Mouse (Mus musculus): ENCODE measurements around the gene Lipm. TPM values are rescaled to one million over a fixed set of nuclear protein-coding genes. Genes with fewer than 3 reads are reported as not detected.

The Lipm gene
- polyA plus RNA-seq, 1 experiment from 2014 or later = not detected

DNA sequence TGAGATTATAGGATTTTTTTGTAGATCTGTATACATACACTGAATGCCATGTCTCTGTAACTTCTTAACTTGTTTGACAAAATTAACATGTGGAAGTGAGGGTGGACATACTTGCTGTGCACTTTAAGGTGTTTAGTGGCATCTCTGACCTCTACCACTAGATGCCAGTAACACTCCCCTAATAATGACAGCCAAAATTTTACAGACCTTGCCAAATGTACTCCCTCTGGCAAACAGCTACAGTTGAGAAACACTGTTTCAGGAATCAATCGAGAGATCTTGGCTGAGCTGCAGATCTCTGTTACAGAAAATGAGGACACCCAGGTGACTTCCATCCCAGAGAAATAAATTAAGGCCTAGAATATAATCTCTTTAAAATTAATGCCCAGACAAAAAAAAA lies 4.5 kb upstream of the Lipm start:
- no peak for DNase-seq (ENCODE audit: low spot score)
- H3K27ac ChIP-seq (ENCODE audit: low read depth, low read length) = no peak overlapping the region
- no peak overlapping the region for H3K4me2 ChIP-seq (ENCODE audit: low read length)
- H3K4me1 ChIP-seq (ENCODE audit: control insufficient read depth, insufficient read depth, low read length) = no peaks in the 10 kb centered on the region
- no peaks in the 10 kb centered on the region for H3K27me3 ChIP-seq (replicated peaks; ENCODE audit: control insufficient read depth, insufficient read depth, low read length)
- no peak overlapping the region for H3K4me3 ChIP-seq (ENCODE audit: low read depth, low read length)
- WGBS = 72% methylated on average over 1 of the region's 1 CpGs
- no peaks in the 10 kb centered on the region for H3K36me3 ChIP-seq (ENCODE audit: control insufficient read depth, insufficient read depth, low read length)
- H3K9ac ChIP-seq (ENCODE audit: low read length) = no peak overlapping the region
- no peaks in the 10 kb centered on the region for H3K9me3 ChIP-seq (replicated peaks; ENCODE audit: control insufficient read depth, low read length)
- ATAC-seq = no peak

DNA sequence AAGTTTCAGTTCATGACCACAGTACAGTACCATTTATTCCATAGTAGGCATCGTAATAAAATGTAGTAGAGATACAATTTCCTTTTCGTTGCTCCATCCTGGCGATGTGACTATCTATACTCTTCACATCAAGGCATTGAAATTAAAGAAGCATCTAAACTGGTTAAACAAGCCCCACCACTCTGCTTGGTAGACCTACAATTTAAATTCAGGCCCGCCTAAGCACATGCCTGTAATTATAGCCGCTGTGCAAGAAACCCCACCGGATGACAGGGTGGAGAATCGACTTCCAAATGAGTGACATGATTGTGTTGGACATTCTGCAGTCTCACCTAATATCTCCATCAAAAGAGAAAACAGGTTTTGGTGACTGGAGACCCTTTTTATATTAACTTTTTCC lies 1.2 kb downstream of the Lipm start:
- no peak overlapping the region for H3K4me3 ChIP-seq (ENCODE audit: low read depth, low read length)
- no peaks in the 10 kb centered on the region for H3K27me3 ChIP-seq (replicated peaks; ENCODE audit: control insufficient read depth, insufficient read depth, low read length)
- H3K4me2 ChIP-seq (ENCODE audit: low read length) = no peak overlapping the region
- no peaks in the 10 kb centered on the region for H3K36me3 ChIP-seq (ENCODE audit: control insufficient read depth, insufficient read depth, low read length)
- 86% methylated on average over 7 of the region's 7 CpGs for WGBS
- no peak for ATAC-seq
- H3K9me3 ChIP-seq (replicated peaks; ENCODE audit: control insufficient read depth, low read length) = no peaks in the 10 kb centered on the region
- H3K27ac ChIP-seq (ENCODE audit: low read depth, low read length) = no peak overlapping the region
- H3K9ac ChIP-seq (ENCODE audit: low read length) = no peak overlapping the region
- no peak for DNase-seq (ENCODE audit: low spot score)
- H3K4me1 ChIP-seq (ENCODE audit: control insufficient read depth, insufficient read depth, low read length) = no peaks in the 10 kb centered on the region

DNA sequence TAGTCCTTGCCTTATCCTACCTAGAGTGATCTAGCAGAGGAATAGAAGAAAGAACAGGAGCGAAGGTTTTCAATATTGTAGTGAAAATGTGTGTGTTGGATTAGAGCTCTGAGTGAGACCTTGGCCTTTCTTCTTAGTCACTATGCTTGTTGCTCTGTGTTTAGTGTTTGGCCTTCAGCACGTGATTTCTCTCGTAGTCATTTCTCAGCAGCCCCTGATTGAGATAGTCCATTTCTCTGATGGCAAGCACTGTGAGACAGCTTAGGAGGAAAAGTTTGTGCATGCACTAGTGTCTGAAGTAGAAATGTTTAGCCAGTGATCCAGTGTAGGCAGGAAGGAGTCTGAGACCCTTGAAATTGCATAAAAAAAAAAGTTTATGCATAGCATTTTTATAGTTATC lies 4.1 kb downstream of the Lipm start:
- Histone ChIP-seq H3K9me3 (replicated peaks; ENCODE audit: control insufficient read depth, low read length) (no peaks in the 10 kb centered on the region), H3K4me2 (ENCODE audit: low read length) (no peak overlapping the region), H3K36me3 (ENCODE audit: control insufficient read depth, insufficient read depth, low read length) (no peaks in the 10 kb centered on the region), H3K4me3 (ENCODE audit: low read depth, low read length) (no peak overlapping the region), H3K9ac (ENCODE audit: low read length) (no peak overlapping the region), H3K27ac (ENCODE audit: low read depth, low read length) (no peak overlapping the region), H3K27me3 (replicated peaks; ENCODE audit: control insufficient read depth, insufficient read depth, low read length) (no peaks in the 10 kb centered on the region), H3K4me1 (ENCODE audit: control insufficient read depth, insufficient read depth, low read length) (no peaks in the 10 kb centered on the region)
- 92% methylated on average over 3 of the region's 3 CpGs for WGBS
- ATAC-seq (no peak), DNase-seq (ENCODE audit: low spot score) (no peak)

DNA sequence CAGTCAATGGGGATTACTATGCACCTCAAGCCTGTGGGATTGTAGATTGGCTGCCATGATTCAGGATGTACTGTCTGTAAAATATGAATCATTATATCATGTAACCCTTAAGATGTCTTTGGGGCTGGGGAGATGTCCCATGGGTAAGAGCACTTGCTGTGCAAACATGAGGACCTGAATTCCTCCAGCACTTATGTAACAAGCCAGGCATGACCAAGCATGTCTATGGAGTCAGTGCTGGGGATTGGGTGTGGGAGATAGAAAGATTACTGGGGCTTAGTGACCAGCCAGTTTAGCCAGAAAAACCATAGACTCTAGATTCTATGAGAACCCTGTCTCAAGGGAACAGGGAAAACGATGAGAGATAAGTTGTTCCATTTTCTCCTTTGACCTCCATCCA lies 18.4 kb downstream of the Lipm start:
- no peak overlapping the region for H3K4me3 ChIP-seq (ENCODE audit: low read depth, low read length)
- H3K36me3 ChIP-seq (ENCODE audit: control insufficient read depth, insufficient read depth, low read length) = no peaks in the 10 kb centered on the region
- H3K9me3 ChIP-seq (replicated peaks; ENCODE audit: control insufficient read depth, low read length) = no peaks in the 10 kb centered on the region
- no peak overlapping the region for H3K27ac ChIP-seq (ENCODE audit: low read depth, low read length)
- H3K9ac ChIP-seq (ENCODE audit: low read length) = no peak overlapping the region
- H3K4me2 ChIP-seq (ENCODE audit: low read length) = no peak overlapping the region
- no peaks in the 10 kb centered on the region for H3K27me3 ChIP-seq (replicated peaks; ENCODE audit: control insufficient read depth, insufficient read depth, low read length)
- DNase-seq (ENCODE audit: low spot score) = no peak
- no peak for ATAC-seq
- 96% methylated on average over 1 of the region's 1 CpGs for WGBS
- no peaks in the 10 kb centered on the region for H3K4me1 ChIP-seq (ENCODE audit: control insufficient read depth, insufficient read depth, low read length)

DNA sequence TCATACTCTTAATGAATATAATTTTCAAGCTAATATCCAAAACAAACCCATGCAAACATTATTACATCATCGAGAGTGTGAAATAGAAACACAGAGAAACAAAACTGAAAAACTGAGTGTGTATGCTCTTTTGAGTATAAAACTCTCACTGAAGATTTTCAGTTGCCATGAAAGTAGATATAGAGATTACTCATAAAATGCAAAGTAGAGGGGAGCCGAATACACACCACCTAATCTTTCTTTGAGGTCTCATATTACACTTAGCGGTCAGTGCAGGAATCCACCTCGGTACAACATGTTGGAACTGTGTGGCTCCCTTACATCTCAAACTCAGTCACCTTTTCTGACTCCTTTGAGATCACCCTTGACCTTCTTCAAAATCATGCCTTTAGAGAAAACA lies 18.9 kb downstream of the Lipm start:
- WGBS = 87% methylated on average over 4 of the region's 4 CpGs
- ATAC-seq = no peak
- no peaks in the 10 kb centered on the region for H3K36me3 ChIP-seq (ENCODE audit: control insufficient read depth, insufficient read depth, low read length)

DNA sequence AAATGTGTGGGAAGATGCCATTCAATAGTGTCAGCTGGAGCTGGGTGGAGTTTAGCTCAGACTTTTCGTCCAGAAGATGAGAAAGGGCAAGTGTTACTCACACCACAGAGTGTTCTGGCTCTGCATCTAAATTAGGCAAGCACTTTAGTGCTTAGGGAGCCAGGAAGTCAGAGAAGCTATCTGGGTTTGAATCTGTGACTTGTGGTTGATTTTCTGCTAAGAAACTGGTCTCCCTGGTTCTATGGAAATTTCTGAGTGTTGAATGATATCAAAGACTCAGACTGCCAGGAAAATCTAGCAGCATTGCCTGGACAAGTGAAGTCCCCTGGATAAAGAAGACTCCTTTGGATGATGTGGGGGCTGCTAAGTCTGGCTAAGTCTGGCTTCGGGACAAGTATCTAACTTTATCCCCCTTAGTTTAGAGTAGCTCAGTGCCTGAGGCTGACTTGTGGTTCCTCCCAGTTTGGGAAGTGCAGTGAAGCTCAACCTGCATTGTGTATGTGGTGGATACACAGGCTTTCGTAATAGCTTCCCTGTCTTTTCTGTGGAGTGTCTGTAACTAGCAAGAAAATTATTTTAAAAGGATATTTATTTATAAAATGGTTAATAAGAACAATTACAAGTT lies 19.5 kb downstream of the Lipm start:
- no peaks in the 10 kb centered on the region for H3K36me3 ChIP-seq (ENCODE audit: control insufficient read depth, insufficient read depth, low read length)
- no peaks in the 10 kb centered on the region for H3K27me3 ChIP-seq (replicated peaks; ENCODE audit: control insufficient read depth, insufficient read depth, low read length)
- H3K27ac ChIP-seq (ENCODE audit: low read depth, low read length) = no peak overlapping the region
- ATAC-seq (no peak), DNase-seq (ENCODE audit: low spot score) (no peak)
- 75% methylated on average over 3 of the region's 3 CpGs for WGBS
- H3K9me3 ChIP-seq (replicated peaks; ENCODE audit: control insufficient read depth, low read length) = no peaks in the 10 kb centered on the region
- no peaks in the 10 kb centered on the region for H3K4me1 ChIP-seq (ENCODE audit: control insufficient read depth, insufficient read depth, low read length)
- H3K4me2 ChIP-seq (ENCODE audit: low read length) = no peak overlapping the region
- no peak overlapping the region for H3K4me3 ChIP-seq (ENCODE audit: low read depth, low read length)
- no peak overlapping the region for H3K9ac ChIP-seq (ENCODE audit: low read length)

More for the DNA sequence above, 18.9 kb downstream of the Lipm start:
- DNase-seq (ENCODE audit: low spot score) = no peak
- no peaks in the 10 kb centered on the region for H3K4me1 ChIP-seq (ENCODE audit: control insufficient read depth, insufficient read depth, low read length)
- H3K4me2 ChIP-seq (ENCODE audit: low read length) = no peak overlapping the region
- no peak overlapping the region for H3K4me3 ChIP-seq (ENCODE audit: low read depth, low read length)
- H3K27me3 ChIP-seq (replicated peaks; ENCODE audit: control insufficient read depth, insufficient read depth, low read length) = no peaks in the 10 kb centered on the region
- no peaks in the 10 kb centered on the region for H3K9me3 ChIP-seq (replicated peaks; ENCODE audit: control insufficient read depth, low read length)
- H3K9ac ChIP-seq (ENCODE audit: low read length) = no peak overlapping the region
- no peak overlapping the region for H3K27ac ChIP-seq (ENCODE audit: low read depth, low read length)

GRCm38 (mm10) chr19:34138720-34139430 lies 38.1 kb downstream of the Lipm start:
- H3K27me3 ChIP-seq (replicated peaks; ENCODE audit: control insufficient read depth, insufficient read depth, low read length) = no peaks in the 10 kb centered on the region
- H3K36me3 ChIP-seq (ENCODE audit: control insufficient read depth, insufficient read depth, low read length) = no peaks in the 10 kb centered on the region
- DNase-seq (ENCODE audit: low spot score) (no peak), ATAC-seq (no peak)
- H3K4me3 ChIP-seq (ENCODE audit: low read depth, low read length) = no peak overlapping the region
- H3K9ac ChIP-seq (ENCODE audit: low read length) = no peak overlapping the region
- no peak overlapping the region for H3K27ac ChIP-seq (ENCODE audit: low read depth, low read length)
- H3K9me3 ChIP-seq (replicated peaks; ENCODE audit: control insufficient read depth, low read length) = no peaks in the 10 kb centered on the region
- H3K4me1 ChIP-seq (ENCODE audit: control insufficient read depth, insufficient read depth, low read length) = no peaks in the 10 kb centered on the region
- no peak overlapping the region for H3K4me2 ChIP-seq (ENCODE audit: low read length)
- 90% methylated on average over 6 of the region's 6 CpGs for WGBS

GRCm38 (mm10) chr19:34139431-34140046 lies 38.8 kb downstream of the Lipm start:
- H3K4me2 ChIP-seq (ENCODE audit: low read length) = no peak overlapping the region
- H3K27me3 ChIP-seq (replicated peaks; ENCODE audit: control insufficient read depth, insufficient read depth, low read length) = no peaks in the 10 kb centered on the region
- H3K27ac ChIP-seq (ENCODE audit: low read depth, low read length) = no peak overlapping the region
- H3K4me3 ChIP-seq (ENCODE audit: low read depth, low read length) = no peak overlapping the region
- ATAC-seq = no peak
- no peak overlapping the region for H3K9ac ChIP-seq (ENCODE audit: low read length)
- H3K9me3 ChIP-seq (replicated peaks; ENCODE audit: control insufficient read depth, low read length) = no peaks in the 10 kb centered on the region
- no peaks in the 10 kb centered on the region for H3K4me1 ChIP-seq (ENCODE audit: control insufficient read depth, insufficient read depth, low read length)
- 80% methylated on average over 3 of the region's 3 CpGs for WGBS
- no peaks in the 10 kb centered on the region for H3K36me3 ChIP-seq (ENCODE audit: control insufficient read depth, insufficient read depth, low read length)
- no peak for DNase-seq (ENCODE audit: low spot score)

DNA sequence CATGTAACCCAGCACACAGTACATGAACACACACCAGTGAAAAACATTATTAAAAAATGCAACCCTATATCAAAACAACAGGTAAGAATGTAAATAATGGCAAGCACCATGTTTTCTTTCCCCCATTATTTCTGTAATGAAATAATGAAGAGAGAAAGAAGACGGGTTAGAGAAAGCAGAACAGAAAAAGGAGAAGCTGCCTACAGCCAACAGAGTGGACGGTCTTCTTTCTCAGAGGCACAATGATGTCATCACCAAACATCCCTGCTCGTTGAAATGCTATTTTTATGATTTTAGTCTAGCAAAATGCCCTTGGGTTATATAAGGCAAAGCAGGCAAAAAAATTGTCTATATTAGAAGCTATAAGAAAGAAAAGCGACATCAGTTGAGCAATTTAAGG lies 47.7 kb downstream of the Lipm start:
- Histone ChIP-seq H3K27me3 (replicated peaks; ENCODE audit: control insufficient read depth, insufficient read depth, low read length) (no peaks in the 10 kb centered on the region), H3K4me1 (ENCODE audit: control insufficient read depth, insufficient read depth, low read length) (no peaks in the 10 kb centered on the region), H3K9me3 (replicated peaks; ENCODE audit: control insufficient read depth, low read length) (no peaks in the 10 kb centered on the region), H3K27ac (ENCODE audit: low read depth, low read length) (no peak overlapping the region), H3K4me2 (ENCODE audit: low read length) (no peak overlapping the region), H3K4me3 (ENCODE audit: low read depth, low read length) (no peak overlapping the region), H3K9ac (ENCODE audit: low read length) (no peak overlapping the region), H3K36me3 (ENCODE audit: control insufficient read depth, insufficient read depth, low read length) (no peaks in the 10 kb centered on the region)
- no peak for ATAC-seq
- no peak for DNase-seq (ENCODE audit: low spot score)
- 86% methylated on average over 4 of the region's 4 CpGs for WGBS

All from forebrain, embryonic 14.5 days (tissue).